Mouse (Mus musculus) embryonic fibroblast, embryonic 13.5 days (primary cell): ENCODE results near the gene Bphl.

ENCODE experiments used
- CTCF ChIP-seq: IDR thresholded peaks from 2 replicates; pipeline ENCODE4 v1.5.1; 2011; ENCODE audit warnings: mild to moderate bottlenecking, control low read depth, low read length, moderate library complexity, borderline replicate concordance; ENCODE audit not compliant: insufficient read depth
- POLR2A ChIP-seq: IDR thresholded peaks from 2 replicates; pipeline ENCODE4 v1.6.1; 2011; ENCODE audit warnings: low read depth, mild to moderate bottlenecking, control low read depth, low read length, moderate library complexity

GRCm38 (mm10) chr13:34071836-34072235 lies 34.4 kb downstream of the Bphl start:
- no peak for TF ChIP-seq POLR2A
- no peak for TF ChIP-seq CTCF
